Mouse (Mus musculus): Measurements from ENCODE around the gene Stip1. TPM values are rescaled to one million over a fixed set of nuclear protein-coding genes. Genes with fewer than 3 reads are reported as not detected.
"Not testable (repeated sequence)": the region's sequence is repeated elsewhere in the genome, so short reads cannot be mapped to it uniquely, and the experiment has no call there.

Stip1 gene
- total RNA-seq (2021): 100 to 1,000 TPM; 137 to 160 TPM
- long read RNA-seq, experiment 1, transcript Stip1-201 (14 exons, 2,108 nt): major isoform, 97 of 125 reads
- long read RNA-seq, experiment 1, partial matches to known transcripts: 26 of 125 reads
- long read RNA-seq, experiment 1, other reads (novel, unspliced or antisense): 2 of 125 reads
- long read RNA-seq, experiment 2, transcript Stip1-201 (14 exons, 2,108 nt): major isoform, 74 of 92 reads
- long read RNA-seq, experiment 2, partial matches to known transcripts: 17 of 92 reads
- long read RNA-seq, experiment 2, other reads (novel, unspliced or antisense): 1 of 92 reads

GRCm38 (mm10) chr19:7039841-7040636 is at the start of gene Stip1:
Stip1 (minus strand) TSS chr19:7039967.
- peak; percentile 100 for DNase-seq

- DNase-seq: peak in 1 of 2 experiments; percentile 36
Observed at GRCm38 (mm10) chr19:7089050-7089449, 49.3 kb upstream of the Stip1 start.

- DNase-seq: no peak
Observed at GRCm38 (mm10) chr19:7088558-7088957, 48.8 kb upstream of the Stip1 start.

- no peak for DNase-seq
Observed at GRCm38 (mm10) chr19:7084734-7085133, 45.0 kb upstream of the Stip1 start.

- no peak for DNase-seq
Observed at GRCm38 (mm10) chr19:7083035-7083794, 43.4 kb upstream of the Stip1 start.

- DNase-seq: no peak
Observed at GRCm38 (mm10) chr19:7081516-7082266, 41.9 kb upstream of the Stip1 start.

- no peak for DNase-seq
Observed at GRCm38 (mm10) chr19:7078271-7078670, 38.5 kb upstream of the Stip1 start.

- no peak for DNase-seq
Observed at GRCm38 (mm10) chr19:7077666-7078065, 37.9 kb upstream of the Stip1 start.

- DNase-seq: not testable (repeated sequence)
Observed at GRCm38 (mm10) chr19:7075336-7075735, 35.6 kb upstream of the Stip1 start.

- no peak for DNase-seq
Observed at GRCm38 (mm10) chr19:7073997-7074781, 34.4 kb upstream of the Stip1 start.

GRCm38 (mm10) chr19:7072221-7072620 is 32.5 kb upstream of the Stip1 start:
- DNase-seq: no peak

- no peak for DNase-seq
Observed at GRCm38 (mm10) chr19:7070775-7071174, 31.0 kb upstream of the Stip1 start.

- DNase-seq: peak in 1 of 2 experiments; percentile 42
Observed at GRCm38 (mm10) chr19:7069781-7070763, 30.3 kb upstream of the Stip1 start.

- no peak for DNase-seq
Observed at GRCm38 (mm10) chr19:7068661-7069531, 29.1 kb upstream of the Stip1 start.

GRCm38 (mm10) chr19:7068136-7068535 is 28.4 kb upstream of the Stip1 start:
- DNase-seq: peak; percentile 63 to 91

GRCm38 (mm10) chr19:7067344-7068050 is 27.7 kb upstream of the Stip1 start:
- no peak for DNase-seq

GRCm38 (mm10) chr19:7066828-7067342 is 27.1 kb upstream of the Stip1 start:
- no peak for DNase-seq
